Mouse (Mus musculus) right cerebral cortex, postnatal 25 days (tissue): ENCODE data around the gene Kremen2.
"Not testable (repeated sequence)": the region's sequence is repeated elsewhere in the genome, so short reads cannot be mapped to it uniquely, and the experiment has no call there.

ENCODE experiments used
- DNase-seq: peaks from one replicate; pipeline ENCODE4 v3.0.0; 2022

Kremen2 gene

GRCm38 (mm10) chr17:23745301-23746251 is at the start of gene Kremen2:
TSS of gene Kremen2 (minus strand) at chr17:23745833.
- DNase-seq: no peak

- DNase-seq: no peak
These were observed 49.7 kb upstream of the Kremen2 start for GRCm38 (mm10) chr17:23795323-23795722.

- DNase-seq: no peak
These were observed 45.4 kb upstream of the Kremen2 start for GRCm38 (mm10) chr17:23791079-23791357.

- peak; percentile 67 for DNase-seq
These were observed 44.8 kb upstream of the Kremen2 start, which contains the start of gene Srrm2 for GRCm38 (mm10) chr17:23790269-23791078. TSS of gene Srrm2 (plus strand) at chr17:23790532.

- no peak for DNase-seq
These were observed 44.2 kb upstream of the Kremen2 start for GRCm38 (mm10) chr17:23789749-23790268.

- DNase-seq: no peak
These were observed 43.3 kb upstream of the Kremen2 start for GRCm38 (mm10) chr17:23788973-23789372.

GRCm38 (mm10) chr17:23786510-23786931 is 40.9 kb upstream of the Kremen2 start:
- no peak for DNase-seq

- peak; percentile 88 for DNase-seq
These were observed 40.2 kb upstream of the Kremen2 start, which contains the start of gene Flywch2 for GRCm38 (mm10) chr17:23785561-23786471. TSS of gene Flywch2 (minus strand) at chr17:23786081.

GRCm38 (mm10) chr17:23783352-23783751 is 37.7 kb upstream of the Kremen2 start:
- DNase-seq: no peak

GRCm38 (mm10) chr17:23778447-23778846 is 32.8 kb upstream of the Kremen2 start:
- DNase-seq: no peak

- DNase-seq: no peak
These were observed 31.5 kb upstream of the Kremen2 start for GRCm38 (mm10) chr17:23777141-23777540.

- no peak for DNase-seq
These were observed 30.6 kb upstream of the Kremen2 start for GRCm38 (mm10) chr17:23776216-23776615.

- peak; percentile 76 for DNase-seq
These were observed 28.5 kb upstream of the Kremen2 start for GRCm38 (mm10) chr17:23774090-23774489.

GRCm38 (mm10) chr17:23773676-23774075 is 28.0 kb upstream of the Kremen2 start:
- DNase-seq: no peak

- not testable (repeated sequence) for DNase-seq
These were observed 26.6 kb upstream of the Kremen2 start for GRCm38 (mm10) chr17:23772219-23772556.

GRCm38 (mm10) chr17:23771284-23772218 is 25.9 kb upstream of the Kremen2 start, which contains the start of gene Flywch1:
TSS of gene Flywch1 (minus strand) at chr17:23771602.
- DNase-seq: peak; percentile 97

- DNase-seq: peak; percentile 30
These were observed 25.3 kb upstream of the Kremen2 start for GRCm38 (mm10) chr17:23770896-23771283.

- no peak for DNase-seq
These were observed 24.9 kb upstream of the Kremen2 start for GRCm38 (mm10) chr17:23770493-23770892.

GRCm38 (mm10) chr17:23762976-23763375 is 17.3 kb upstream of the Kremen2 start:
- no peak for DNase-seq

GRCm38 (mm10) chr17:23761155-23761554 is 15.5 kb upstream of the Kremen2 start:
- no peak for DNase-seq

GRCm38 (mm10) chr17:23760231-23760630 is 14.6 kb upstream of the Kremen2 start:
- DNase-seq: no peak
